Mouse (Mus musculus): Measurements from ENCODE around the gene Lgals3bp. TPM values are rescaled to one million over a fixed set of nuclear protein-coding genes. Genes with fewer than 3 reads are reported as not detected.

Lgals3bp gene
- polyA plus RNA-seq, 1 experiment from 2014 or later: 8.1 TPM

Other genes with a start within 250 kb of the Lgals3bp start
- gene Cyth1, start 153.5 kb downstream of the Lgals3bp start, polyA plus RNA-seq (2015; fragmentation: Nextera tagmentation; extraction: Ambion mirVana): 19.7 and 23.3 TPM in 2 replicates
- gene Usp36, start 111.8 kb downstream of the Lgals3bp start, polyA plus RNA-seq (2015; fragmentation: Nextera tagmentation; extraction: Ambion mirVana): 15.2 and 18.9 TPM in 2 replicates
- gene Cep295nl, start 59.6 kb downstream of the Lgals3bp start, polyA plus RNA-seq (2015; fragmentation: Nextera tagmentation; extraction: Ambion mirVana): 0.15 and 0.17 TPM in 2 replicates
- 95.2 and 97.8 TPM in 2 replicates for gene Timp2, start 46.4 kb downstream of the Lgals3bp start, polyA plus RNA-seq (2015; fragmentation: Nextera tagmentation; extraction: Ambion mirVana)
- gene Cant1, start 17.0 kb upstream of the Lgals3bp start, polyA plus RNA-seq (2015; fragmentation: Nextera tagmentation; extraction: Ambion mirVana): 25.7 and 29.1 TPM in 2 replicates
- gene C1qtnf1, start 26.1 kb upstream of the Lgals3bp start, polyA plus RNA-seq (2015; fragmentation: Nextera tagmentation; extraction: Ambion mirVana): 4.4 and 7.0 TPM in 2 replicates
- gene Engase, start 74.7 kb upstream of the Lgals3bp start, polyA plus RNA-seq (2015; fragmentation: Nextera tagmentation; extraction: Ambion mirVana): 6.5 and 8.7 TPM in 2 replicates